Comparison of ENCODE assay signal across 8 mouse cellular contexts in the genomic region with DNA sequence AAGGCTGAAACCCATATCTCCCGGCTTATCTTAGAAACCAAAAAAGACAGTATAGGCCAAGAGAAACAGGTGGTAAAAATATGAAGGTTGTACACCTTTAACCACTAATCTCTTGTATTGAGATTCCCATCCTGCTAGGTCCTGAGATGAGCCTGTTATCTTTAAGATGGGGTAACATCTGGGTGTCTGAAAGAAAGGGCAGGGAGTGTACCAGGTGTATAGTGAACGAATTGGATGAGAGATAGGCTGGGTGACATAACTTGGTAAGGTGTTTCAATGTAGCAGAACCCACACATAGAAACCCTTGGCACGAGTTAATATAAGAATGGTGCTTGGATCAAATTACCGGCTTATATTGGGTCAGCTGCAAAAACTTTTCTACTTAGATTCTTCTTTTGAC. TPM values are rescaled to one million over a fixed set of nuclear protein-coding genes. Genes with fewer than 3 reads are reported as not detected.
DNase-seq lines count a peak whose midpoint lies in the region; ATAC-seq and TF ChIP-seq lines count a peak whose summit lies in the region.

No protein-coding gene starts in this region.

- no peak for TF ChIP-seq POLR2A in myocyte (IDR thresholded peaks at IDR 0.05; ENCODE audit: insufficient read length, low read depth)

- no peaks in the 10 kb centered on the region for H3K36me3 ChIP-seq in kidney, postnatal 0 days (ENCODE audit: insufficient read depth, low read length)
- no peaks in the 10 kb centered on the region for H3K36me3 ChIP-seq in intestine, embryonic 16.5 days (ENCODE audit: control insufficient read depth, insufficient read depth, low read length)
- H3K36me3 ChIP-seq in myocyte (ENCODE audit: control insufficient read depth, insufficient read depth) = no peaks in the 10 kb centered on the region

- no peak for TF ChIP-seq CTCF in kidney, postnatal 0 days (IDR thresholded peaks at IDR 0.05; ENCODE audit: low read depth)

- H3ac ChIP-seq in myocyte (ENCODE audit: control insufficient read depth, insufficient read length) = no peak overlapping the region

- peaks cover 28% of the 10 kb centered on the region for H3K79me2 ChIP-seq in myocyte (ENCODE audit: control insufficient read depth, insufficient read depth)

- ATAC-seq in kidney, postnatal 0 days (replicated peaks; ENCODE audit: low FRiP score, low read depth) = no peak
- ATAC-seq in erythroblast, adult 5-6 weeks (replicated peaks; ENCODE audit: low FRiP score, poor library complexity, severe bottlenecking) = 0 out of 2 replicates have a peak, but pooled peaks have one; percentile 3
- ATAC-seq in intestine, embryonic 16.5 days = no peak

- H3K4me3 ChIP-seq in kidney, postnatal 0 days (replicated peaks; ENCODE audit: low read depth, low read length) = peak overlapping the region; percentile 75
- peak overlapping the region; percentile 80 for H3K4me3 ChIP-seq in intestine, embryonic 16.5 days (ENCODE audit: low read length)
- H3K4me3 ChIP-seq in myocyte = peak overlapping the region; percentile 96

- H3K9ac ChIP-seq in kidney, postnatal 0 days (ENCODE audit: low read depth, low read length) = no peak overlapping the region
- H3K9ac ChIP-seq in intestine, embryonic 16.5 days (ENCODE audit: low read depth, low read length) = peak overlapping the region; percentile 26; the same call in 1 of the 2 replicates

- H3K27me3 ChIP-seq in kidney, postnatal 0 days (ENCODE audit: insufficient read depth, low read length) = no peaks in the 10 kb centered on the region
- no peaks in the 10 kb centered on the region for H3K27me3 ChIP-seq in intestine, embryonic 16.5 days (replicated peaks; ENCODE audit: control insufficient read depth, insufficient read depth, low read length)
- no peaks in the 10 kb centered on the region for H3K27me3 ChIP-seq in myocyte (ENCODE audit: control insufficient read depth, insufficient read depth, insufficient read length)

- H3K4me1 ChIP-seq in kidney, postnatal 0 days (replicated peaks; ENCODE audit: insufficient read depth, low read length) = peaks cover 13% of the 10 kb centered on the region
- H3K4me1 ChIP-seq in intestine, embryonic 16.5 days (ENCODE audit: control insufficient read depth, insufficient read depth, low read length) = peaks cover 13% of the 10 kb centered on the region

- no peak for DNase-seq in kidney, postnatal 0 days (ENCODE audit: low spot score)
- DNase-seq in kidney, postnatal 4 days = no peak
- DNase-seq in layer of hippocampus, adult 9-10 months (ENCODE audit: low spot score) = no peak
- DNase-seq in cerebellum, adult 11 months = no peak
- DNase-seq in testis, postnatal 10 days (ENCODE audit: low spot score) = no peak

- H3K4me2 ChIP-seq in kidney, postnatal 0 days (ENCODE audit: low read length) = peak overlapping the region; percentile 71
- H3K4me2 ChIP-seq in intestine, embryonic 16.5 days (ENCODE audit: low read depth, low read length) = peak overlapping the region; percentile 89
- peak overlapping the region; percentile 89 for H3K4me2 ChIP-seq in myocyte (ENCODE audit: low read depth)

- WGBS in kidney, postnatal 0 days = 38% methylated on average over 4 of the region's 4 CpGs
- 36% methylated on average over 4 of the region's 4 CpGs for whole genome bisulfite sequencing in intestine, embryonic 16.5 days

- no peaks in the 10 kb centered on the region for H3K9me3 ChIP-seq in kidney, postnatal 0 days (replicated peaks; ENCODE audit: low read length)
- no peaks in the 10 kb centered on the region for H3K9me3 ChIP-seq in intestine, embryonic 16.5 days (ENCODE audit: control insufficient read depth, low read length)

- no peak overlapping the region for H3K27ac ChIP-seq in kidney, postnatal 0 days
- no peak overlapping the region for H3K27ac ChIP-seq in intestine, embryonic 16.5 days (ENCODE audit: low read length)

TF ChIP-seq in myocyte, 11 proteins besides CTCF, POLR2A, EP300 and RAD21:
- TF ChIP-seq SRF (IDR thresholded peaks at IDR 0.05; ENCODE audit: control insufficient read depth, insufficient read length, low read depth) = no peak
- TF ChIP-seq TCF3 (IDR thresholded peaks at IDR 0.05; ENCODE audit: insufficient read length, low read depth) = no peak
- TF ChIP-seq CEBPB (IDR thresholded peaks at IDR 0.05; ENCODE audit: insufficient read depth, poor library complexity, severe bottlenecking) = no peak
- no peak for TF ChIP-seq MYOG (IDR thresholded peaks at IDR 0.05; ENCODE audit: control insufficient read depth in 1 of 3, insufficient read depth in 1 of 3, insufficient read length in 2 of 3, low read depth in 2 of 3)
- TF ChIP-seq MAX (IDR thresholded peaks at IDR 0.05; ENCODE audit: low read depth) = no peak
- TF ChIP-seq REST (IDR thresholded peaks at IDR 0.05; ENCODE audit: insufficient read depth, insufficient read length) = no peak
- TF ChIP-seq E2F4 (IDR thresholded peaks at IDR 0.05; ENCODE audit: insufficient read depth) = no peak
- no peak for TF ChIP-seq USF1 (IDR thresholded peaks at IDR 0.05; ENCODE audit: low read depth)
- TF ChIP-seq POLR2AphosphoS2 (IDR thresholded peaks at IDR 0.05; ENCODE audit: insufficient read length, low read depth) = no peak
- no peak for TF ChIP-seq TCF12 (IDR thresholded peaks at IDR 0.05; ENCODE audit: insufficient read depth, poor library complexity, severe bottlenecking)
- no peak for TF ChIP-seq MYOD1 (IDR thresholded peaks at IDR 0.05; ENCODE audit: control insufficient read depth in 1 of 3, insufficient read length in 2 of 3, low read depth in 2 of 3)

RNA-seq across cellular contexts. Expression of a gene that starts 0.7 kb away (rescaled TPM):
- 7.5 and 8.4 TPM in 2 replicates for polyA plus RNA-seq in kidney, postnatal 0 days (2015; fragmentation: Nextera tagmentation; extraction: Ambion mirVana)
- 54.2 and 75.7 TPM in 2 replicates for total RNA-seq in erythroblast, adult 5-6 weeks (2015; ENCODE audit: low replicate concordance)
- total RNA-seq in erythroblast, adult 5-6 weeks (2017; ENCODE audit: low replicate concordance) = 74.8 and 85.5 TPM in 2 replicates
- polyA plus RNA-seq in intestine, embryonic 16.5 days (2015; fragmentation: Nextera tagmentation; extraction: Ambion mirVana) = 6.1 and 6.6 TPM in 2 replicates
- polyA plus RNA-seq in myocyte (2012; fragmentation: generic; extraction: Trizol) = 8.3 TPM
